9 mouse cellular contexts compared by ENCODE assay signal in genomic region chr2:170757228-170757875, GRCm38 (mm10). TPM values are rescaled to one million over a fixed set of nuclear protein-coding genes. Genes with fewer than 3 reads are reported as not detected.
A peak's percentile ranks its signal among the peaks of the same experiment; 100 is the strongest.
DNase-seq lines count a peak whose midpoint lies in the region; ATAC-seq lines count a peak whose summit lies in the region.
"Had no signal": no experiment of that assay in that cellular context is flagged by ENCODE, and none has a peak within 500 bp of the region (broad histone marks: within the 10 kb centered on the region; RNA-seq: fewer than 3 reads in every experiment).

No protein-coding gene starts in this region.

- H3K36me3 ChIP-seq in embryonic facial prominence, embryonic 14.5 days (ENCODE audit: control insufficient read depth, insufficient read depth, low read length) = no peaks in the 10 kb centered on the region
- H3K36me3 ChIP-seq in hindbrain, embryonic 15.5 days = no peaks in the 10 kb centered on the region

- no peaks in the 10 kb centered on the region for H3K27me3 ChIP-seq in embryonic facial prominence, embryonic 14.5 days (replicated peaks; ENCODE audit: control insufficient read depth, insufficient read depth, low read length)
- no peaks in the 10 kb centered on the region for H3K27me3 ChIP-seq in hindbrain, embryonic 15.5 days

- DNase-seq in kidney, postnatal 10 days = peak; percentile 31
- DNase-seq in kidney, adult 18-20 months = no peak
- DNase-seq in embryonic facial prominence, embryonic 14.5 days (ENCODE audit: low spot score) = peak; percentile 74
- peak; percentile 38 for DNase-seq in neural tube, embryonic 10.5 days (ENCODE audit: extremely low spot score, low spot score)
- DNase-seq in urinary bladder, adult 18-20 months (ENCODE audit: low spot score in 2 of 2) = no peak
- DNase-seq in urinary bladder, postnatal 25 days (ENCODE audit: low spot score) = no peak

- 36% methylated on average over 14 of the region's 14 CpGs for WGBS in embryonic facial prominence, embryonic 14.5 days
- 26% methylated on average over 14 of the region's 14 CpGs for WGBS in hindbrain, embryonic 15.5 days

- peak overlapping the region; percentile 10; the same call in 1 of the 2 replicates for H3K4me2 ChIP-seq in embryonic facial prominence, embryonic 14.5 days (ENCODE audit: low read depth, low read length)
- 0 out of 2 replicates have a peak overlapping the region, but pooled peaks have one; percentile 14 for H3K4me2 ChIP-seq in hindbrain, embryonic 15.5 days

- H3K27ac ChIP-seq in embryonic facial prominence, embryonic 14.5 days (replicated peaks; ENCODE audit: low read depth, low read length) = peak overlapping the region; percentile 28
- H3K27ac ChIP-seq in hindbrain, embryonic 15.5 days (replicated peaks) = peak overlapping the region; percentile 70

- no peak overlapping the region for H3K9ac ChIP-seq in embryonic facial prominence, embryonic 14.5 days (ENCODE audit: low read depth, low read length)
- no peak overlapping the region; the same call in 1 of the 2 replicates for H3K9ac ChIP-seq in hindbrain, embryonic 15.5 days

- no peaks in the 10 kb centered on the region for H3K9me3 ChIP-seq in embryonic facial prominence, embryonic 14.5 days (ENCODE audit: control insufficient read depth, low read length)
- no peaks in the 10 kb centered on the region for H3K9me3 ChIP-seq in hindbrain, embryonic 15.5 days

- H3K4me3 ChIP-seq in embryonic facial prominence, embryonic 14.5 days (ENCODE audit: low read depth, low read length) = no peak overlapping the region
- H3K4me3 ChIP-seq in hindbrain, embryonic 15.5 days = no peak overlapping the region

- ATAC-seq in embryonic facial prominence, embryonic 14.5 days (ENCODE audit: low read depth) = peak; percentile 63; the same call in 1 of the 2 replicates
- peak; percentile 84 for ATAC-seq in hindbrain, embryonic 15.5 days (ENCODE audit: low FRiP score, low read depth)
- no peak for ATAC-seq in erythroid progenitor cell, adult 5-6 weeks (replicated peaks; ENCODE audit: low FRiP score, poor library complexity, severe bottlenecking)

- H3K4me1 ChIP-seq in embryonic facial prominence, embryonic 14.5 days (ENCODE audit: control insufficient read depth, insufficient read depth, low read length) = peaks cover 21% of the 10 kb centered on the region
- peaks cover 45% of the 10 kb centered on the region for H3K4me1 ChIP-seq in hindbrain, embryonic 15.5 days (replicated peaks)

RNA-seq across cellular contexts. Expression of gene Dok5, which starts 25.7 kb away (rescaled TPM):
- 16.8 and 18.6 TPM in 2 replicates for polyA plus RNA-seq in embryonic facial prominence, embryonic 14.5 days (2014; fragmentation: Nextera tagmentation; extraction: Ambion mirVana)
- 56.8 and 61.9 TPM in 2 replicates for polyA plus RNA-seq in hindbrain, embryonic 15.5 days (2015; fragmentation: Nextera tagmentation; extraction: Ambion mirVana)
- not detected in 2 replicates for total RNA-seq in erythroid progenitor cell, adult 5-6 weeks (2015; ENCODE audit: low replicate concordance)
- total RNA-seq in erythroid progenitor cell, adult 5-6 weeks (2017; ENCODE audit: low replicate concordance) = not detected in 2 replicates
- total RNA-seq: MEL had no signal

Comparison
In these comparisons a context has a peak if more than half of its experiments do, and no peak if none do; other contexts are left out.
1. DNase-seq: peak in kidney, postnatal 10 days (single experiment), embryonic facial prominence, embryonic 14.5 days (single experiment) and neural tube, embryonic 10.5 days (single experiment); none in kidney, adult 18-20 months (single experiment), urinary bladder, adult 18-20 months (0 of 2) and urinary bladder, postnatal 25 days (single experiment).